Mouse (Mus musculus) bone marrow macrophage, adult 2 months (primary cell): Measurements from ENCODE around the gene C1d. TPM values are rescaled to one million over a fixed set of nuclear protein-coding genes. Genes with fewer than 3 reads are reported as not detected.

Experiments
- H3K27ac ChIP-seq: 2 replicates; pipeline ENCODE4 v1.5.1; 2012; ENCODE audit warnings: low read depth, low read length; ENCODE audit not compliant: insufficient read depth
- H3K4me1 ChIP-seq: 2 replicates; pipeline ENCODE4 v1.6.1; 2012; ENCODE audit warnings: low read length; ENCODE audit not compliant: control insufficient read depth, insufficient read depth
- H3K4me3 ChIP-seq: 2 replicates; pipeline ENCODE4 v1.5.1; 2012; ENCODE audit warnings: mild to moderate bottlenecking, low read length, moderate library complexity; ENCODE audit not compliant: insufficient read depth
- CTCF ChIP-seq: IDR thresholded peaks from 2 replicates; pipeline ENCODE4 v1.5.1; 2012; ENCODE audit warnings: low read depth, mild to moderate bottlenecking, low read length, moderate library complexity
- POLR2A ChIP-seq: IDR thresholded peaks from 2 replicates; pipeline ENCODE4 v1.6.1; 2012; ENCODE audit warnings: mild to moderate bottlenecking, low read depth, low read length, borderline replicate concordance
- polyA plus RNA-seq: library from polyadenylated mRNA; stranded (reverse); fragments of >200 nt; gene quantifications from 2 replicates; pipeline ENCODE4 v1.2.4, GENCODE M21; 2012; ENCODE audit not compliant: missing spikeins, insufficient read depth, insufficient read length

The C1d gene
- polyA plus RNA-seq, 1 experiment = 105 TPM

DNA sequence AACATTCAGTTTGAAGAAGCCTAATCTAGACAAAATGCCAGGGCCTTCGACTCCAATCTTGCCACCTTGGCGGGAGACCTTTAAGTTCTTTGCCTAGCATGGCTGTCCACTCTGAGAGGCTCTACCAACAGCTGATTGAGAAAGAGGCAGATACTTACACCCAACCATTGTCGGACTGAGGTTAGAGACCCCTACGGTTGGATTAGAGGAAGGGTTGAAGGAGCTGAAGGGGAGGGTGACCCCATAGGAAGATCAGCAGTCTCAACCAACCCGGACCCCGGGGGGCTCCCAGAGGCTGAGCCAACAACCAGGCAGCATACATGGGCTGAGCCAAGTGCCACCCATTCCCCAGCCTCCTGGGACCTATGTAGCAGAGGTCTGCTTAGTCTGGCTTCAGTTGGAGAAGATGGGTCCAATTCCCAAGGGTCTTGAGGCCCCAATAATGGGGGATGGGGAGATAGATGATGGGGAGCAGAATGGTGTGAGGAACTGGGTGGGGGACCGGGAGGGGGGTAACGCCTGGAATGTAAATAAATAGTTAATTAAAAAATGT lies 490 bp upstream of the C1d start:
- Histone ChIP-seq H3K4me1 (peaks cover 6% of the 10 kb centered on the region), H3K27ac (no peak overlapping the region), H3K4me3 (peak overlapping the region; percentile 65)
- TF ChIP-seq POLR2A = no peak
- no peak for TF ChIP-seq CTCF

DNA sequence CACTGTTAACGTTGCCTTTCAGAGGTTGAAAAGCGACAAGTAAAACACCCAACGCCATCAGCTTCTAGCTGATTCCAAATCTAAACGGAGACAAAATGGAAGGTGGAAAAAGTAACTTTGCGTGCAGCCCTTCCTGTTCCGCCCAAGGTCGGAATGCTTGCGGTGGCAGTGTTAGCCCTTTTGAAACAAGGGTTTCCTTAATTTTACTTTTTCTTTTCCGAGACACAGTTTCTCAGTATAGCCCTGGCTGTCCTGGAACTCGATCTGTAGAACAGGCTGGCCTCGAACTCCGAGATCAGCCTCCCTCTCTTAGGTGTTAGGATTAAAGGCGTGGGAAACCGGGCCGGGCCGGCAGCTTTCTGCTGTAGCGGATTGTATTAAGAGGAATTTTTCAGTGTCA lies 482 bp downstream of the C1d start:
- Histone ChIP-seq H3K4me1 (peaks cover 6% of the 10 kb centered on the region), H3K27ac (peak overlapping the region; percentile 44), H3K4me3 (peak overlapping the region; percentile 65)
- TF ChIP-seq CTCF (no peak), POLR2A (no peak)

DNA sequence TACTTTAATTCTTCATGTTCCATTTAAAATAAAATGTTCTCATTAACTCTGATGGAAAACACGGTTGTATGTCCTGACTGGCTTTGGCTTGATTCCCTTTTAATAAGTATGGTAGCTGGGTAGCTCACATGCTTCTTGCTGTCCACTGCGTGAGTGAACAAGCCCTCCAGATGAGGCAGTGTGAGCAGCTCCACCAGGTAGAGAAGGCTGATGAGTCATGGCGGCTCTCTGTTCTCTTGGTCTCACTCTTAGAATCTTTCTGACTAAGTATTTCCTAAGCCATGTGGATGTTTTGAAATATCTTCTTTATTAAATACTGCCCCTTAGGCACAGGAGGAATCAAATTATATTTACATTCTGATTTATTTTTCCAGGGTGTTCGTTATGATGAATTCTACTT lies 9.8 kb downstream of the C1d start:
- H3K4me3 ChIP-seq = no peak overlapping the region
- H3K27ac ChIP-seq = no peak overlapping the region
- H3K4me1 ChIP-seq = 0 out of 2 replicates have a peak, but pooled peaks cover 2% of the 10 kb centered on the region
- no peak for TF ChIP-seq CTCF
- no peak for TF ChIP-seq POLR2A

DNA sequence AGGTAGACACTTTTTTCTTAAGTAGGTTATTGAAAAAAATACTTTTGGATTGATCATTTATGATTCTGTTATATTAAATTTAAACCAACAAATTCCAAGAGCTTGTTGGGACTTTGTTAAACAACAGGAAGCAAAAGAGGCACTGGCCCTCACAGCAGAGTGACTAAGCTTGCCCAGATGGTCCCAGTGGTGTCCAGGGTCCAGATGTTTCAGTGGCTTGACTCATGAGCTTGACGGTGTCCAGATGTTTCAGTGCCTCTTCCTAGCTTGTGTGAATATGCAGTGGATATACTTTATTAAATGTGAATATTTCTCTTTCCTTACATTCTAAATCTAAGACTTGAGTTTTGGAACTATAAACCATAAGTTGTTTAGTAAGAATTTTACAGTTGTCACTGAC lies 11.4 kb downstream of the C1d start:
- H3K4me1 ChIP-seq = 0 out of 2 replicates have a peak, but pooled peaks cover 2% of the 10 kb centered on the region
- no peak overlapping the region for H3K4me3 ChIP-seq
- TF ChIP-seq POLR2A (no peak), CTCF (no peak)
- H3K27ac ChIP-seq = no peak overlapping the region

DNA sequence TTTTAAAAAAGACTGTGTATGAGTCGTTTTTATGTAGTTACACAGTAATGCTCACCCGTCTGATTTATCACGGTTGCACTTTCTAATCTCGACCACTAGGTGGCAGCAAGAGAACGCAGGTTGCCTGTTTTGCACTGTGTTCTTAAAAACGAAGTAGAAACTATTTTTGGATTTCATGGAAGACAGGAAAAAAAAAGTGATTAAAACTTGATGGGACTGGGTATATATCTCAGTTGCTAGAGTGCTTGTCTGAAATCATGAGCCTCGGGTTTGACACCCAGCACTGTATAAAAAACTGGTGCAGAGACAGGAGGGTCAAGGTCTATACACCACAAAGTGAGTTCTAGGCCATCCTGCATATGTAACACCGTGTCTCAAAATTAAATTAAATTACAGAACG lies 22.6 kb downstream of the C1d start:
- no peak overlapping the region for H3K27ac ChIP-seq
- TF ChIP-seq POLR2A = no peak
- no peak for TF ChIP-seq CTCF
- H3K4me1 ChIP-seq = no peaks in the 10 kb centered on the region
- H3K4me3 ChIP-seq = no peak overlapping the region

DNA sequence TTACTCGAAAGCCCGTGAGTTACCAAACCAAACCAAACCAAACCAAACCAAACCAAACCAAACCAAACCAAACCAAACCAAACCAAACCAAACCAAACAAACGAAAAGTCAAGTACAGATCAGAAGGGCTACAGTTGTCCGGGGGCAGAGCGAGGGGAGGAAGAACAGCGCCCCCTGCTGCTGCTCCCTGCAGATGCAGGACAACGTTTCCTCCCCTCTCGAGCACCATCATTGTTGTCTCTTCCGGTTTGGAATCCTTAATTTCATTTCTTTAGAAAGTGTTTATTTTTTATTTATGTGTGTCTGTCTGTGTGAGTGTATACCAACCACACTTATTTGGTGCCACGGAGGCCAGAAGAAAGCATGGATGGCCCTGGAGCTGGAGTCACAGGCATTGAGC lies 26.7 kb downstream of the C1d start:
- H3K4me3 ChIP-seq = no peak overlapping the region
- TF ChIP-seq POLR2A (no peak), CTCF (peak; percentile 28; the same call in 1 of the 2 replicates)
- no peak overlapping the region for H3K27ac ChIP-seq

DNA sequence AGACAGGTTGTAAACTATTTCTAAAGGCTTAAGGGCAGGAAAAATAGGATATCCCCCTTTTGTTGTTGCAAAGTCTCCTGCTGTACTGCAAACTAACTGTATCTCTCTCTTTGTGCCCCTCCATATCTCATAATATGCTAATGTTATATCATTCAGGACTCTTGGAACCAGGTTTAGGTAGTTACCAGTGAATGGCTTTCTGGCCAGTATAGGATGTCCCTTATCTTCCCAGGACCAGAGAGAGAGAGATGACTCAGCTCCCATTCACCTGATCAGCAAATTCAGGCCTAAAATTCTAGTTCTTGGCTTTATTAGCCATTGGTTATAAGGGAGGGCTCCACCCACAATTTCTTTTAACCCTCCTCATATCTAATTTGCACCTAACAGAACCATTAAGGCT lies 31.5 kb downstream of the C1d start:
- TF ChIP-seq POLR2A (no peak), CTCF (no peak)
- Histone ChIP-seq H3K27ac (no peak overlapping the region), H3K4me1 (no peaks in the 10 kb centered on the region)

More for the DNA sequence above, 26.7 kb downstream of the C1d start:
- no peaks in the 10 kb centered on the region for H3K4me1 ChIP-seq

DNA sequence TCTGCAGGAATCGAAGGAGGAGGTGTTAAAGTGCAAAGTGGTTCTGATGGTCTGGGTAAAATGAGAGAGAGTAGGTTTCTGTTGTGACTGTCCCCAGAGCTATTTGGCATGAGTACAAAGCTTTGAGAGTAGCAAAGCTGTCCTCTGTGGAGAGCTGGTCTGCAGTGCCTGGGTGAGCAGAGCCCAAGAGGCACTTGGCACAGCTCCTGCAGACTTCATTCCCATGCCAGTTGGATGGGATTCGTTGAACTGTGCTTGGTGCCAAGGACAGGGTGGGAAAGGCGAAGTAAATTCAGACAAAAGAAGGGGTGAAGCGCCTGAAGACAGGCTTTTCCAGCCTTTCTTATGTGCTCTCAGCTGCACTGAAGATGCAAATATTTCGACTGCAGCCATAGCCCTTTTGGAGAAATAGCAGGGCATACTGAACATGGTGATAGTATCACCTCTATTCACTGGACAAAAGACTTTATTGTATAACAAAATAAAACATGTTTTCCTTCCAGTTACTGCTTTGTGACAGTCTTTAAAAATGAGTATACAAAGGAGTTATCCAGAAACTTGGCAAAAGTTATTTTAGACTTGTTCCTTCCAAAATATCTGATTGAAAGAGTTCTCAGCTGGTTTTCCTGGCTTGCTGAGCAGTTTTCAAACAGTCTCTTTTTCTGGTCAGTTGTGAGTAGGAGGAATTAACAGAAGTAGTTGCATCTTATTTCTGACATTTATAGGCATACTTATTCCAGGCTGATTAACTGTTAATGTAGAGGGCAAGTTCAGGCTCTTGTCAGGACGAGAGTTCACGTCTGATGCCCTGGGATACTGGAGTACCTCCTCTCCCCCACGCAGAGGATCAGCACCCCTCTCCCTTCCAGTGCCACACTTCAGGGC lies 48.9 kb downstream of the C1d start:
- Histone ChIP-seq H3K4me1 (no peaks in the 10 kb centered on the region), H3K4me3 (no peak overlapping the region), H3K27ac (no peak overlapping the region)
- TF ChIP-seq CTCF (no peak), POLR2A (no peak)

More for the DNA sequence above, 31.5 kb downstream of the C1d start:
- no peak overlapping the region for H3K4me3 ChIP-seq

DNA sequence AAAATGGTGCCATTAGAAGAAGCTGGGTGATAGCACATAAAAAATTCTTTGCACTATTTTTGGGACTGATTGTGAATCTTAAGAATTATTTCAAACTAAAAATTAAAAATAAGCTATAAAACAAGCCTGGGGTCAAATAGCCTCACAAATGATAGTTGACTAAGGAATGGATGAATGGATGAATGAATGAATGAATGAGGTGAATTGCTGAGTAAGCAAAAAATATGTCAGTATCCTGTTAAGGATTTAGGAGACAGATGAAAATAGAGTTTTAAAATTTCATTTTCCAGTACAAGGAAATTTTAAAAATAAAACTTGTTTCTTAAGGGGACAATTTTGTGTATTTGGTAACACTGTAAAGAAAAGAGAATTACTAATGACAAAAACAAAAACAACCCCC lies 50.1 kb downstream of the C1d start:
- TF ChIP-seq CTCF (no peak), POLR2A (no peak)
- Histone ChIP-seq H3K27ac (no peak overlapping the region), H3K4me1 (no peaks in the 10 kb centered on the region)

More for the DNA sequence above, 50.1 kb downstream of the C1d start:
- H3K4me3 ChIP-seq = no peak overlapping the region

Other genes with a start within 250 kb of the C1d start
- 13.6 and 14.3 TPM in 2 replicates for gene Cnrip1, start 206.0 kb upstream of the C1d start, polyA plus RNA-seq
- 85.9 and 86.2 TPM in 2 replicates for gene Plek, start 205.2 kb upstream of the C1d start, polyA plus RNA-seq
- 69.7 and 76.6 TPM in 2 replicates for gene Ppp3r1, start 98.3 kb upstream of the C1d start, polyA plus RNA-seq
- 9.5 and 9.6 TPM in 2 replicates for gene Wdr92, start 75.5 kb upstream of the C1d start, polyA plus RNA-seq
- 24.0 and 24.5 TPM in 2 replicates for gene Pno1, start 46.0 kb upstream of the C1d start, polyA plus RNA-seq